Mouse (Mus musculus) gastrocnemius, postnatal 4 days (tissue): ENCODE measurements around the gene Hist1h3e. TPM values are rescaled to one million over a fixed set of nuclear protein-coding genes. Genes with fewer than 3 reads are reported as not detected.
"Not testable (repeated sequence)": the region's sequence is repeated elsewhere in the genome, so short reads cannot be mapped to it uniquely, and the experiment has no call there.

Experiments
- DNase-seq, 2 experiments: peaks; one replicate each; pipeline ENCODE4 v3.0.0; 2021 to 2022; ENCODE audit warnings: low spot score in 2 of 2, mixed read lengths in 2 of 2
- long read RNA-seq, 2 experiments: library from polyadenylated mRNA; stranded (forward); transcript quantifications; one replicate each; pipeline ENCODE4 v2.0.0; 2021
- total RNA-seq, 2 experiments: library from RNA; stranded (reverse); gene quantifications; 2 replicates each; pipeline ENCODE4 v1.2.3; 2021

The Hist1h3e gene
- total RNA-seq = 100 to 1,000 TPM; 232 to 273 TPM
- long read RNA-seq, experiment 1, partial matches to known transcripts = 0 of 1 reads
- long read RNA-seq, experiment 1, other reads (novel, unspliced or antisense) = 0 of 1 reads
- long read RNA-seq, experiment 2 = 0 reads

DNA sequence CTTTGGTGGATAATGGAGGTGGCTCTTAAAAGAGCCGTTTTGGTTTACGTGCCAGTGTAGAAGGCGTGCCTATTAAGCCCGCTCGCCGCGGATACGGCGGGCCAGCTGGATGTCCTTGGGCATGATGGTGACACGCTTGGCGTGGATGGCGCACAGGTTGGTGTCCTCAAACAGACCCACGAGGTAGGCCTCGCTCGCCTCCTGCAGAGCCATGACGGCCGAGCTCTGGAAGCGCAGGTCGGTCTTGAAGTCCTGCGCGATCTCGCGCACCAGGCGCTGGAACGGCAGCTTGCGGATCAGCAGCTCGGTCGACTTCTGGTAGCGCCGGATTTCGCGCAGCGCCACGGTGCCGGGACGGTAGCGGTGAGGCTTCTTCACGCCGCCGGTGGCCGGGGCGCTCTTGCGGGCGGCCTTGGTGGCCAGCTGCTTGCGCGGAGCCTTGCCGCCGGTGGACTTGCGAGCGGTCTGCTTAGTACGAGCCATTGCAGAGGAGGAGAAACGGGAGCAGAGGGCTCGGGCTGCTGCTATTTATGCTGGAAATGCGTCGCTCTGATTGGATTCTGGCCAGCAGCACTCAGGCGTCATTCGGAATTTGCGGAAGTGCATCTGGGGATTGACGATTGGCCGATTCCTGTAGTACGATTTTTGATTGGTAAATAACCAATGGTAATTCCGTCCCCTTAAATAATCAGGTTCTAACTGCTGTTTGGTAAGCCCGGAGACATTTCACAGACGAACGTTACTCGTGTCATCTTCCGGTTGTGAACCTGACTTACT lies at the start of gene Hist1h3e:
Gene Hist1h3e, minus strand, starts transcription at position 487 of the 777 bp plus-strand sequence.
- peak; percentile 84 to 92 for DNase-seq

DNA sequence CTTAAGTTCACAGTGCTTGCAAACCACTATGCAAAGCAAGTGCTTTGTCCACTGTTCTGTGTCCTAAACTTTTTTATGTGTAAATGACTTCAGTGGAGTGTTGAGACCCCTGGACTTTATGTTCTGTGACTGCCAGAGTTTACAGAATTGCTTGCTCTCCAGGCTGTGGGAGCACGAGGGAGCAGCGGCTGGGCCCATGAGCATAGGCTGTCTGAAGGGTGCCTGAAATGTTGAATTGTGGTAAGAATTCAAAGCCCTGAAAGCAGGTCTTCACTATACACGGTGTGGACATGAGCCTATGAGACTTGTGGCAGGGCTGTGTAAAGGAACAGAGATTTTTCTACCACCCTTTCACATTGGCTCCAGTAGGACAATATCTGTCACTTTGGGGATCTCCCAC lies 49.5 kb upstream of the Hist1h3e start:
- DNase-seq = no peak

DNA sequence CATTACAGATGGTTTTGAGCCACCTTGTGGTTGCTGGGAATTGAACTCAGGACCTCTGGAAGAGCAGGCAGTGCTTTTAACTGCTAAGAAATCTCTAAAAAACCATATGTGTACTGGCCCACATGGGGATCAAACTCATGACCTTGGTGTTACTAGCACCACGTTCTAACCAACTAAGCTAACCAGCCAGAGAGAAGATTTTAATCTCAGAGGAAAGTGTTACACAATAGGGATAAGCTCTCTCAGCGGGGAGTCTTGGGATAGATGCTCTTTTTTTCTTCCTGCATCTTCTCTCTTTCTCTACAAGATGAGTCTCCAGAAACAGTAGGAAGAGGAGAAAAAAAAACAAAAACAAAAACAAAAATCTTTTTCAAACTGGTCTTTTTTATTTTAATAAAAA lies 48.2 kb upstream of the Hist1h3e start:
- DNase-seq = no peak

DNA sequence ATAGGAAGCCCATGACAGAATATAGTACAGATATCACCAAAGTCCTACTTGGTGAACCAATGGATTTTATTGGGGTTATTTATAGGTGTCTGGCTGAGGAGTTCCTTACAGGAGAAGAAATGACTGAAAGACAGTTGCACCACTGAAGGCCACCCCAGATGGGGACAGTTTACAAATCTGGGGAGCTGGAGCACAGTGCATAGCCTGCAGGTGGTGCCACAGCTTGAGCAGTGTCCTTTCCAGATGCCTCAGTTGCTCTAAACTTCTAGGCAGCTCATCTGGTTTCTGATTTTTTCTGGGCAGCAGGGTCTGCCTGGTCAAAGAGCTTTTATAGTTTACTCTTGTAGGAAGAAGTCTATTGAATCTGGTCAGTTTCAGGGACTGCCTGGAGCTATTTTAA lies 47.7 kb upstream of the Hist1h3e start:
- no peak for DNase-seq

DNA sequence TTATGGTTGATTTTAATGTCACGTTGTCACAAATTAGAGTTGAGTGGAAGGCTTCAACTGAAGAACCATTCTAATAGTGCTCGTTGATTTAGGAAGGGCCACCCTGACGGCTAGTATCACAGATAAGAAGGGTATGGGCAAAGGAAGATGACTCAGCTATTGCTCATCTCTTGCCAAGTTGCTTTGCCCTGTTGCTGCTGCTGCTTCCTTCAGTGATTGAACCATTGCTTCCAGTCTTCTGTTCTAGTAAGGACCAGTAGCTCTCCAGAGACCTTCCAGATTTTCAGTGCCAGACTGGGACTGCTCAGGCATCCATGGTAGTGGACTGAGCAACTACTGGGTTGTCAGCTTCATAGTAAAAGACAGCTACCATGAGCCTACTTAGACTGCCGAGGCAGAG lies 47.0 kb upstream of the Hist1h3e start:
- DNase-seq = no peak

DNA sequence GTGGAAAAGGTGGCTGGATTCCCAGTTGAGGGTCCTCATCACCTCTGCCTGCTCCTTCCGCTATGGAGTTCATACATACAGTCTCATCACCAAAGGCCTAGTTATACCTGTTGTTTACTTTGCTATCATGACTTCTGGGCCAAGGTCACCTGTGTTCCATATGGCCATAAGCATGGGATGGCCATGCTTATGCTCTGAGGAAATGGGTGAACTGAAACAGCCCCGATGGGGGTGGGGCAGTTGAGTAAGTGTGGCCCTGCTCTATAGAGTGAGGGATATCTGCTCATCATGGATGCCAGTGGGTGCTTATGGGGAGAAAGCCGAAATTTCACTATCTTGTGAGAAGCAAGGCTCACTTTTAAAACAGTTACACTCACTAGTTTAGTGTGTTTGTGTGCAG lies 42.9 kb upstream of the Hist1h3e start:
- DNase-seq = no peak

DNA sequence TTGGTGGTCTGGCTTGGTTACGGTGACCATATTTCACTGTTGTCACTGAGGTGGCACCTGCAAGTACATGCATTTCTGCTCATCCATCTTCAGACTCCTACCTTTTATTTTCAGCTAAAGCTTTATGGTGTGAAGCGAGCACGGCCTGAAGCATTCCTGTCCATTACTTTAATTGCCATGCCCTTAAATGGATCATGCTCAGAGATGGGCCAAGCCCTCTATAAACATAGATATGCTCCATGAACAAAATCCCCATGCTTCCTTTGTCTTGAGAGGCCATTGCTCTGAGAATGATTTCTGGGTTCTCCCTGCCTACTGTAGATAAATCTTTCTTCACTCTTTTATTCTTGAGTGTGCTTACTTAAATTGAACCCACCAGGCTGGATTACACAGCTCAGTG lies 42.3 kb upstream of the Hist1h3e start:
- no peak for DNase-seq

DNA sequence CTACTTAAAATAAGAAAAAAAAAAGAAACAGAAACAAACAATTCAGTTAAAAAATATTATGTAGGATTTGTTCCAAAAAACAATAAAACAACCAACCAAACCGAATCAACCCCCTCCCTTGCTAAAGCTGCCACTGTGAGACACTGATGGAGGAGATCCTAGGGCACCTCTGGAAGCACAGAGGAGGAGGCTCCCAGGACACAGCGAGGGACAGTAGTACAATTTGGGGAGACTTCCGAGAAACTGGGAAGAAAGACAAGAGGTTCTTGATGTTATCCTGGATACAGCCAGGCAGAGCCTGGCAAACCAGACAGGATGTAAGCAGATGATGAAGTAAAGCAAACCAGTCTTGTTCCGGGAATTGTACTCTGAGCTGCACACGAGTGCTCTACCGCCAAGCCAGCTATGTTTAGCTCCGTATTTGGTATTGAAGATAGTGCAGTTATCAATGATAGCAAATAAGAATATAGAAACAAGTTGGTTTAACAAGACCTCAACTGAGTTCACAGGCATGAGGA lies 41.1 kb upstream of the Hist1h3e start:
- DNase-seq = no peak

DNA sequence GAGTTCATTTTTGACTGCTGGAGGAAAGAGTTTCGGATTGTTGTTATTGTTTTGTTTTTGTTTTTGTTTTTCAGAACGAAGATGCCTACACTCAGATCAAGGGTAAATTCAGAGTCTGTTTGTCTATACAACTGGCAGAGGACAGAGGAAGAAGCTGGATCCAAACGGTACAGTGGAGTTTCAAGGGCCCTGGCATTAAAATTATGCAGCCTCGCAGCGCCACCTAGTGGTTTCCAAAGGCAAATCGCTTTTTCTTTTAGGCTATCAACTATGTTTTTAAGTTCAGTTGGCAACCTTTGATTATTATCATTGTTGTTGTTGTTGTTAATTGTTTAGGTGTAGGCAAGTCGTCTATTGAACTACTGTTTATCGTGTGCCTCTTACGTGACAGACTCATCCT lies 35.8 kb upstream of the Hist1h3e start:
- peak; percentile 48 to 78 for DNase-seq

DNA sequence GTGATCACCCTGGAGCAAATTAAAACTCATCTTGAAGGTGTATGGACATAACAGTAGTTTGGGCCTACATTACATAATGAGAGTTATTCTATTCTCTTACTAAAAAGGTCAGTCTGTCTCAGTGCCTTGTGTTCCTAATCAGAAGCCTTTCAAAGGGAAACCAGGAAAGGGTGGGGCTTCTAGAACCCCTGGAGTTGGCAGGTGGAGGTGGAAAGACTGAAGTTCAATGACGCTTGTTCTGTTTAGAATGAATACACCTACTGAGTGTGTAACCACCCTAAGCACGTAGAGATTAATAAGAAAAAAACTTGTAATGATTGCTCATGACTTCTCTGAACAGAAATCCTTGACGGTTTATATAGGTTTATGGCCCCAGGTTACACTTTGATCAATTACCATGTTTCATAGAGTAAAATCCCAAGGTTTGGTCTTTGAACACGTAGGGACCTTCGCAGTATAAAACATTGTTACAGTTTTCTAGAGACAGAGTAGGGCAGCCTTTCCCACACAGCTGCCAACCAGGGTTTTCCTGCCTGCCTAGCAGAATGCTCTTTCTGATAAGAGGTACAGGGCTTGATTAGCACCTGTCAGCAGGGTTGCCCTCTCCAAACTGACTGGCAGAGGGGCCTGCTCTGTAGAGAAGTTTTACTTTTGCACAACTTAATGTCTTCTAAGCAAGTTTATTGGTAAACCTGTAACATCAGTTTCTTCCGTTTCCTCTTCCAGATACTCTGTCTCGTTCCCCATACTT lies 33.6 kb upstream of the Hist1h3e start:
- DNase-seq = no peak

DNA sequence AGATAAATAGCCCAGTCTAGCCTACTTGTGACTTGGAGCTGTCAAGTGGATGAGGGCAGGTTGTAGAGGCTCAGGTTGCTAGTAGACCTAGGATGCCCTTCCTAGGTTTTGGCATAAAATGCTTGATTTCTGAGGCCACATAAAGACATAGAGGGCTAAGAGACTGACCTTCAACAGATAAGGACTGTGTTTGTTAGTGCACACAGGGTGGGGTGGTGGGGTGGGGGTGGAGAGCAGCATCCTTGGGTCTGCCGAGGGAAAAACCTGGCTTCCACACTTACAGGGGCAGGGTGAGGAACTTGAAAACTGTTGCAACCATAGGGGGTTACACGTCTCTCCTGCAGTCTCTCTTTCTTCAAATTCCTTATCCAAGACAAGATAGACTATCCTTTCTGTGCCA lies 33.0 kb upstream of the Hist1h3e start:
- DNase-seq = no peak

DNA sequence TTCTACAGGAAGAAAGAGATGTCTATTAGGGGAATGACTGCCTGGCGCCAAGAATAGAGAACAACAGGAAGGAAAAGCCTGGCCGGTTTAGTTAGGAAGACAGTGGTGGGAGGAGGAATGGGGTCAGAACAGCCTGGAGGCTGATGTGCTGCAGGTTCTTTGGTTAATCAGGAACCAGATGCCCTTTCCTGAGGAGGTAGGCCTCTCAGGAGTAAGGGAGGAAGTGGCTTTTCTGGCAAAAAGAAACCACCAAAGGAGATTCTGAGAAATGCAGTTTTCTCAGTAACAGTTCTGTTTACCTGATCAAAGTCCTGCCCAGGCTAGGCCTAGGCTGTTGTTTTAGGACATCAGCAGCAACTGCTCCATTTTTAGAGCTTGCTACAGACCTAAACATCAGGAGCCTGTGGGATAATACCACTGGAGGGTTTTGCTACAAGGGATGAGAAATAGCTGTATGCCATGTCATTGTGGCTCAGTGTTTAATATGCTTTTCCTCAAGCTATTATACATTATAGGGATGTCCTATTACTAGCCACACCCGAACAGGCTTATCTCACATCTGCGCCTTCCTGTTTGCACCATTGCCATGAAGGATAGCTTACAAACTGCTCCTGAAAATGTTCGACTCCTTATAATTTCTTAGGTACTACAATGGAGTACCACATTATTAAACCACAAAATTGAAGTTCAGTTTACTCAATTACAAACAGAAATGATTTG lies 31.0 kb upstream of the Hist1h3e start:
- no peak for DNase-seq

DNA sequence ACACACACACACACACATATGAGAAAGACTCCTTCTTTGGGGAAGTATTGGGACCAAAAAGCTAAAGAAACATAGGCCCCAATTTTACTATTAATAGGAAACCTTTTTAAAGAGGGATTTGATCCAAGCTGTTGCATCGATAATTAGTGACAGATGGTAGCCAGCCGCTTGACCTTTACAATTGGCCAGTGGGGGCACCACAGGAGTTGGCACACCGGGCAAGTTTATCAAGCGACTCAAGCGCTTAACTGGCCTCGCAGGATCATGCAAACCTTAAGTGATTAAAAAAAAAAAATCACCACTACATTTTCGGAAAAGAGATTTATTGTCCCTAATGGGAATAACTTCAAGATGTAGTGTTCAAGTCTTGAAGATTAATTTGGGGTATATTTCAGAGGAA lies 30.4 kb upstream of the Hist1h3e start:
- no peak for DNase-seq

DNA sequence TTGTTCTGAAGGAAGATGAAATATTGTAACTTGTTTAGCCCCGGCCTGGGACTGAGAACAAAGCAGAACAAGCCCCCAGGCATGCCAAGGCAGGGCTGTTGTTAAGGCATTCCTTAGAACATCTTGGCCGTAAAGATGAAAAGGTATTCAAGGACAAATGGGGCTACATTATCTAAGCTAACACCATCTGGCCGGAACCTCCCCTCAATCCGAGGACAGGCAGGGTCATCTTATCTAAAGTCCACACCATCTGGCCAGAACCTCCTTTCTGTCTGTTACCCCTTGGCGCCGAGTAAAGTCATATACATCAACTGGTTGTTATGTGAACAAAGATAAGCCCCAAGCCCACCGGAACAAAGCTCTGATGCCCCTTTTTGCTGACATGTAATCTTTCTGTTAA lies 29.7 kb upstream of the Hist1h3e start:
- not testable (repeated sequence) for DNase-seq

DNA sequence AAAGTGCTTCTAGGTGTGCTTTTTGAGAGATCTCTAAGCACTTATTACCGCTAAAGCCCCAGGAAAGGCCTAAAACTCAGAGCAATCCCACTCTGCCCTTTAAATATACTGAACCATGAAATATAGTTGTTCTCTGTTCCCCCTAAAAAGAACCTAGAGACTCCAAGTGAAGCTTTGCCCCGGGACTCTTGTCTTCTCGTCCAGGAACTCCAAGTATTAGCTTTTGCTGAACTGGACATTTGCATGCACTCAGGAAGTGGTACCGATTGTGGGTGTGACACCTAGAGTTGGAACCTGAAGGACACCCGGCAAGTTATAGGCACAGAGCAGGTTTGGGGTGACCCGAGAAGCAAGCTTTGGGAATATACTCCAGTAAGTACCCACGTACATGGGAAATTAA lies 29.0 kb upstream of the Hist1h3e start:
- DNase-seq = no peak

DNA sequence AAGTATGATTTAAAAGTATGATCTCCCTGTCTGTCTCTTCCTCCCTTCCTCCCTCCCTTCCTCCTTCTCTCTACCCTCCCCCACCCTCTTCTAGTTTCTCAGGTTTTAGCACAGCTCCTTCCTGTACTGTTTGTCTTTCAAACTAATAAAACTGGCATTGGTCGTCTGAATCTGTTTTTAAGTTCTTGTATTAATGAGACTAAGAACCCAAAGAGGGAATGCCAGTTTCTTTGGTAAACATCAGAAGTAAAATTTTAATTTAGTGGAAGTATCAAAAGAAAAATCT lies 24.7 kb upstream of the Hist1h3e start:
- no peak for DNase-seq

DNA sequence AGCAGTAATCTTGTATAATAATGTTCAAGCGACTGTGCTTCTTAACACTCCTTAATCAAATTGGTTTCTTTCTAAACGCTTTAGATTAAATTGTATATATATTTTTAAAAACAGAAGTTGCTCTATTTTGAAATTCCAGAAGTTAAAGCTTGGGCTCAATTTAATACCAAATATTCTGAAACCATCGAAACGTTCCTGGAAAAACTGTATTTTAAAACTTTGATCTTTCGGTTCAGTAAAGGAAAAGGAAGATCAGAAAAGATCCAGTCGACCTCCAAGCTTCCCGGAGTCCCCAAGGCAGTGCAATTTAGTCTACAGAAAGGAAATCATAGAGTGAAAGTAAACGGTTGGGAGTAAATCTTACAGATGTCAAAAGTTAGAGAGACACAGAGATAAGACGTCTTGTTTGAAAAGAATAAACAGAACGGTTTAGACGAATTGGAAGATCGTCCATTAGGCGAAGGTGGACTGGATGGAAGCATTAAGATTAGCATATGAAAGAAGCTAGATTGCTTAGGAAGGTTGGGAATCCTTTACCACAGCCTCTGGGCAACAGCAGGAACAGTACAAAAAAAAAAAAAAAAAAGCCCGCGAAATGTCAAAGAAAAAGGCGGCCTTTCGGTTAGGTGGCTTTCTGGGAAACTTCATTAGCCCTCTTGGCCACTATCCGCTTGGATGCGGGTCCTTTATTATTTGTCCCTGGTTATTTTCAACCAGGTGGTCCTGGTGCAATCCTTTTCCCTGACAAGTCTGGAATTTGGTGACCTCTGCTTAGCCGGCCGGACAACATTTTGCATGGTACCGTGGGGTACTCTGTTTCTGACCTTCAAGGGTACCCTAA lies 24.1 kb upstream of the Hist1h3e start:
- DNase-seq = no peak

DNA sequence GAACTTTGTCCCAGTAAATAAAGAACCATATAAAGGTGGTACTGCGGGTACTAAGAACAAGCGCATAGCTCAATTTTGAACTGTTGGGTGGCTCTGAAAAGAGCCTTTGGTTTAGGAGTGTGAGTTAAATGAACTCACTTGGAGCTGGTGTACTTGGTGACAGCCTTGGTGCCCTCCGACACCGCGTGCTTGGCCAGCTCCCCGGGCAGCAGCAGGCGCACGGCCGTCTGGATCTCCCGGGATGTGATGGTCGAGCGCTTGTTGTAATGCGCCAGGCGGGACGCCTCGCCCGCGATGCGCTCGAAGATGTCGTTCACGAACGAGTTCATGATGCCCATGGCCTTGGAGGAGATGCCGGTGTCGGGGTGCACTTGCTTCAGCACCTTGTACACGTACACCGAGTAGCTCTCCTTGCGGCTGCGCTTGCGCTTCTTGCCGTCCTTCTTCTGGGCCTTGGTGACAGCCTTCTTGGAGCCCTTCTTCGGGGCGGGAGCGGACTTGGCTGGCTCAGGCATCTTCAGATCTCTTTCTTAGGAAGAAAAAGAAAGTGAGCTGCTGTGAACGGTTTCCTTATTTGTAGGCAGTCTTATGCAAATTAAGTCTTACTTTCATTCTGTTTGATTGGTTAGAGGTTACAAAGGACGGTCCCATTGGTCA lies 23.4 kb upstream of the Hist1h3e start:
- DNase-seq = peak in 1 of 2 experiments; percentile 51

DNA sequence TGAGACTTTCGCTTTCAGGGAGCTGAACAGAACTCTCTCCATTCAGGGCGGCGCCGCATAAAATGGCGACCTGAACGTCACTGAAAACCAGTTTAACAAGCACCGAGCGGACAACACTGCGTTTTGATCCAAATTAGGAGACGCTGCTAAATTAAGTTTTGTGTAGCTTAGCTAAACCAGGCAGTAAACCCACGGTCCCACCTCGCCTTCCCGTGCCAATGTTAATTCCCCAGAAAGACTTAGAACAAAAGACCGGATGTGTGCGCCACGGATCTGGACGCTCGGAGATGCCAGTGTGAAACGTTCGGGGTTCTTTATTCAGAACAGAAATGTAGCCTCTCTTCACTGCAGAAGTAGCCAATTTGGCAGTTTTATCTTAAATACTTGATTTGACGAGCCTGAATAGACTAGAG lies 22.9 kb upstream of the Hist1h3e start:
- DNase-seq = peak in 1 of 2 experiments; percentile 73

DNA sequence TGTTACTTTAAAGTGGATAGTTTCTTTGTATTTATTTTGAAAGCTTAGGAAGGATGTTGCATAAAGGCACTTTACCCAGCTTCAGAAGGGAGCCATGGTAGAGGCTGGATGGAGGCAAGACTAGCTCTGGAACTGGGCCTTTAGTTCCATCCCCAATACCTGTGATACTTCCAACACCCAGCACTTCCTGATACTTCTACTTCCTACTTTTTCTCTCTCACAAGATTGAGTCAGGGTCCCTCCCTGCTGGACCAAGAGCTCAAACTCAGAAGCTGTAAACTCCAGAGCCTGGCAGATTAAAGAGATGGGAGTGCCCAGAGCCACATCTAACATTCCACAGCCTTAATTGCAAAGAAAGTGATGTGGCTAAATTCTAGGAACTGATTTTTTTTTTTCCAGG lies 22.2 kb upstream of the Hist1h3e start:
- DNase-seq = no peak
